Mouse (Mus musculus) intestine, postnatal 0 days (tissue): ENCODE measurements at regions not wholly inside any gene's neighbourhood (a gene's known extent, or its start where the extent isn't known, plus 50 kb on each side); places are given as distances from the start of the nearest gene placed in this dataset.

Experiments used
- ATAC-seq: fragments of 200-750 bp; cut with Nextera tagmentation; 2 replicates; pipeline ENCODE4 v1.8.0; 2017; ENCODE audit warnings: mild to moderate bottlenecking, moderate TSS enrichment, moderate library complexity
- H3K27ac ChIP-seq: fragments of 300-500 bp; sonication (generic); 2 replicates; pipeline ENCODE4 v1.5.1; 2014; ENCODE audit warnings: mild to moderate bottlenecking, low read depth, low read length, moderate library complexity
- H3K27me3 ChIP-seq: fragments of 300-500 bp; sonication (generic); replicated peaks from 2 replicates; pipeline ENCODE4 v1.6.1; 2014; ENCODE audit warnings: low read length, mixed read lengths; ENCODE audit not compliant: control insufficient read depth, insufficient read depth
- H3K36me3 ChIP-seq: fragments of 300-500 bp; sonication (generic); 2 replicates; pipeline ENCODE4 v1.6.1; 2014; ENCODE audit warnings: mild to moderate bottlenecking, moderate library complexity; ENCODE audit not compliant: control insufficient read depth, insufficient read depth
- H3K4me1 ChIP-seq: fragments of 300-500 bp; sonication (generic); replicated peaks from 2 replicates; pipeline ENCODE4 v1.6.1; 2014; ENCODE audit warnings: antibody characterized with exemption, low read length, mixed read lengths; ENCODE audit not compliant: control insufficient read depth, insufficient read depth
- H3K4me2 ChIP-seq: fragments of 300-500 bp; sonication (generic); replicated peaks from 2 replicates; pipeline ENCODE4 v1.6.1; 2014; ENCODE audit warnings: low read depth, mild to moderate bottlenecking, moderate library complexity
- H3K4me3 ChIP-seq: fragments of 300-500 bp; sonication (generic); 2 replicates; pipeline ENCODE4 v1.5.1; 2014; ENCODE audit warnings: low read depth, low read length
- H3K9ac ChIP-seq: fragments of 300-500 bp; sonication (generic); 2 replicates; pipeline ENCODE4 v1.6.1; 2014; ENCODE audit warnings: mild to moderate bottlenecking, low read depth, low read length
- H3K9me3 ChIP-seq: fragments of 300-500 bp; sonication (generic); 2 replicates; pipeline ENCODE4 v1.6.1; 2016; ENCODE audit warnings: mixed run types; ENCODE audit not compliant: control insufficient read depth
- CTCF ChIP-seq: sonication (generic); IDR thresholded peaks from 2 replicates; pipeline ENCODE4 v1.5.1; 2016; ENCODE audit warnings: low read depth, mild to moderate bottlenecking, control low read depth, antibody characterized with exemption, moderate library complexity
- WGBS: fragments of 180-500 bp; shearing (Covaris S2); extraction: QIAGEN DNeasy Blood & Tissue Kit; methylation state at CpG from one replicate; pipeline ENCODE4 v1.1.7; 2014; 5-methylcytosine and 5-hydroxymethylcytosine counted together

DNA sequence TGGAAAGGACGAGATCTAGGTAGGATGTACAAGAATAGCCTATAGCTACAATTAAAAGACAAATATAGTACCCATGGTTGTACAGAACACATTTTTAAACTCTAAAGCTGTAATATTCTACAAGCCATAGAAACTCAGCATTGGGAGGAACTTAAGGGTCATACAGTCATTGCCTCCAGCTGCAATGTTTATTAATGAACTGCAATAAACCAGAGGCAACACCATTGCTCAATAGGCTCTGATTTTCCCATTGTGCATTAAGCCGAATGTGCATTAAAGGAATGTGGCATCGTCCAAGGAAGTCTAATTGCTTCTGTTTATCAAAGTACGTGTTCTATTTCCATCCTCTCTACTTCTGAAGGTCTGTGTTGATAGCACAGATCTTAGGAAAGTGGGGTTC is 200.4 kb downstream of the Adamts15 start:
- H3K9ac ChIP-seq: no peak overlapping the region
- no peaks in the 10 kb centered on the region for H3K4me1 ChIP-seq
- no peak overlapping the region for H3K27ac ChIP-seq

DNA sequence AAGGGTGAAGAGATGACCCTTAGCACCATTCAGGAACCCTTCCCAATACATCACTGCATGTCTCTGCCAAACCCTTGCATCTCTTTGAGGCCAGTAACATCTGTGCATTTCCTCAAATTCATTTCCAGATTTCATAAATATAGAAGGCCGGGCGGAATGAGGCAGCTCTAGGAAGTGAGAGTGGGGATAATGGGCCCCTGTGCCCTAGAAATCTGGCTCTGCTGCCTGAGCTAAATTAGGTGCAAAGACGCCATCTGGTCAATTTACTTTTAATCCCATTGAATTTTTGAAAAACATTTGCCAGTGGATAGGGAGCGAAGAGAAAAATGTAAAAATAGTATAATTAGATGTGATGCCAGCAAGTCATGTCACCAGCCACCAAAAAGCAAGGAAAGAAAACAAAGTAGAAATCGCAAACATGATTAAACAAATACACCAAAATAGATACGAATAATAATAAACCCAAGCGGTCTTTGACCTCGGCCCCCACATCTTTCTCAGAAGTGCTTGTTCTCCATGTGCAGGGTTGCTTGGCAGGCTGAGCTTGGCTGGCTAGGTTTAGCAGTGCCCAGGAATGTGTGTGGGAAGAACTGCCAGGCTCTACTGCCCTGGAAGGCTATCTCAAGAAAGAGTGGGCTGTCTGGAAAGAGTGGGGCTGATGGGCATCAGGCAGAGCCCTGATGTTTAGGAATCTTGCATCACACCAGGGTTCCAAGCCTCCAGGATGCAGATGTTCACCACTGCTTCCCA is 205.7 kb downstream of the Adamts15 start:
- WGBS: 80% methylated on average over 8 of the region's 8 CpGs
- no peak overlapping the region for H3K27ac ChIP-seq
- no peak for TF ChIP-seq CTCF
- ATAC-seq: no peak
- no peak overlapping the region for H3K4me3 ChIP-seq
- no peaks in the 10 kb centered on the region for H3K9me3 ChIP-seq
- H3K36me3 ChIP-seq: no peaks in the 10 kb centered on the region
- H3K4me1 ChIP-seq: no peaks in the 10 kb centered on the region
- H3K9ac ChIP-seq: no peak overlapping the region
- no peaks in the 10 kb centered on the region for H3K27me3 ChIP-seq
- H3K4me2 ChIP-seq: no peak overlapping the region

More for the DNA sequence above, 200.4 kb downstream of the Adamts15 start:
- no peak overlapping the region for H3K4me3 ChIP-seq
- ATAC-seq: no peak
- no peaks in the 10 kb centered on the region for H3K27me3 ChIP-seq
- WGBS: 61% methylated on average over 4 of the region's 4 CpGs
- TF ChIP-seq CTCF: no peak
- no peaks in the 10 kb centered on the region for H3K36me3 ChIP-seq
- H3K9me3 ChIP-seq: no peaks in the 10 kb centered on the region
- no peak overlapping the region for H3K4me2 ChIP-seq

DNA sequence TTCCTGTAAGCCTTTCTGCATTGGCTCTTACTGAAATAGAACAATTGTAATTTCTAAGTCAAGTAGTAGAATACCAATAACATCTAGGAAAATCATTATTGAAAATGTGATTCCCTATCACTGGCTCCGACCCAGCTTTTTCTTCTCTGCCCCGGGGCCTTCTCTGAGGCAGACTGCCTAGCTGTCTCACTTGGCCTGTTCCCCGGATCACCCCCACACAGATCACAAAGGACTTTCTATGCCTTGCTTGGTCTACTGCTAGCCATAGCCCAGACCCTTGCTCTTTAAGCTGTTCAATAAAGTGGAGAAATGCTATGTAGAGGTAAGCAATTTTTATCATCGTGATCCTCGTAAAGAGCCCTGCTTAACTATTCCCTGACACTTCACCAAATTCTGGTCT is 212.1 kb downstream of the Adamts15 start:
- no peak for TF ChIP-seq CTCF
- ATAC-seq: no peak
- WGBS: 90% methylated on average over 5 of the region's 5 CpGs

DNA sequence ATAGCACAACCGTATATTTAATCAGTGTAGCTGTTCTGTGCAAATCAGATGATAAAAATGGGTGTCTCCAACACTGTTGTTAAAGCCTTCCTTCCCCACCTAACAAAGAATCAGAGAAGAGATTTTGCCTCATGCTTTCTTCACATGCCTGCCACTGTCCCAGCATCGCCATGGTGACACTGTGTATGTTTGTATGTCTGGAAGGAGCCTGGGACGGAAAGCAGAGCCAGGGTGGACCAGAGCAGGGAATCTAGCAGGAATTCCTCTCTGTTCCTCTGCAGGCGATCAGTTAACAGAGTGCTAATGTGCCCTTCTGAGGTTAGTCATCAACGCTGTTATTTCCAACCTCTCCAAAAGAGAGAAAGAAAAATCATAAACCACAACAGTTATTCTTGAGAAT is 222.4 kb downstream of the Adamts15 start:
- H3K9ac ChIP-seq: no peak overlapping the region
- no peaks in the 10 kb centered on the region for H3K9me3 ChIP-seq
- TF ChIP-seq CTCF: no peak
- ATAC-seq: no peak
- H3K4me3 ChIP-seq: no peak overlapping the region
- H3K27me3 ChIP-seq: no peaks in the 10 kb centered on the region
- H3K4me1 ChIP-seq: no peaks in the 10 kb centered on the region
- 44% methylated on average over 5 of the region's 5 CpGs for WGBS
- H3K4me2 ChIP-seq: no peak overlapping the region
- no peak overlapping the region for H3K27ac ChIP-seq
- H3K36me3 ChIP-seq: no peaks in the 10 kb centered on the region

More for the DNA sequence above, 212.1 kb downstream of the Adamts15 start:
- Histone ChIP-seq H3K36me3 (no peaks in the 10 kb centered on the region), H3K4me2 (no peak overlapping the region), H3K9me3 (no peaks in the 10 kb centered on the region), H3K27ac (no peak overlapping the region), H3K9ac (no peak overlapping the region), H3K4me3 (no peak overlapping the region), H3K4me1 (no peaks in the 10 kb centered on the region), H3K27me3 (no peaks in the 10 kb centered on the region)

DNA sequence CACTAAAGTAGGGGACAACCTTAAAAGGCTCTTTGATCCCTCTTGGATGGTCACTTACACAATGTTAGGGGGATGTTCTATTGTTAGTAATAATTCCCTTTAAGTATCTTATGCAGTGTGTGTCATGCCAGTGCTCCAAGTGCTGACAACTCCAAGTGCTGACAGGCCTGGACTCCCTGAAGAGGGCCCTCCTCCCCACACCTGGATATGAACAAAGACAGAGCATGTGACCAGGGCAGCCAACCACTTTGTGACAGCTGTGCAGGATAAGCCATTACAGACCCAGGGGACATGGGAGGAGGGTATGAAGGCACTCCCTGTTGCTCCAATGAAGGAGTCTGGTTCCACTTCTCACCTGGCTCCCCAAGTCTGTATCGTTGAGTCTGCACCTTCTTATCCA is 224.7 kb downstream of the Adamts15 start:
- ATAC-seq: no peak
- WGBS: 64% methylated on average over 1 of the region's 1 CpGs
- Histone ChIP-seq H3K4me3 (no peak overlapping the region), H3K27ac (no peak overlapping the region), H3K4me1 (no peaks in the 10 kb centered on the region), H3K4me2 (no peak overlapping the region), H3K27me3 (no peaks in the 10 kb centered on the region), H3K9me3 (no peaks in the 10 kb centered on the region), H3K36me3 (no peaks in the 10 kb centered on the region), H3K9ac (no peak overlapping the region)
- no peak for TF ChIP-seq CTCF

DNA sequence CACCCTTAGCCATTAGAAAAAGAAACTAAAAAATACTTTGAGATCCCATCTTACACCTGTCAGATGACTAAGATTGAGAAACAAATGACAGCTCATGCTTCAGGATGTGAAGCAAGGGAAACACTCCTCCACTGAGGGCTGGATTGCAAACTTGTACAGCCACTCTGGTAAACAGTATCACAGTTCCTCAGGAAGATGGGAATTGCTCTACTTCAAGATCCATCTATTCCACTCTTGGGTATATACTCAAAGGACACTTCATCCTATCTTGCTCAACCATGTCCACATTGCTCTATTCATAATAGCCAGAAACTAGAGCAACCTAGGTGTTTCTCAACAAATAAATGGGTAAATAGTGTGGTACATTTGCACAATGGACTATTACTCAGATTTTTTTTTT is 241.2 kb downstream of the Snx19 start:
- TF ChIP-seq CTCF: no peak
- ATAC-seq: no peak
- H3K9ac ChIP-seq: no peak overlapping the region

More for the DNA sequence above, 241.2 kb downstream of the Snx19 start:
- no peaks in the 10 kb centered on the region for H3K9me3 ChIP-seq
- no peak overlapping the region for H3K27ac ChIP-seq
- no peaks in the 10 kb centered on the region for H3K27me3 ChIP-seq
- H3K4me2 ChIP-seq: no peak overlapping the region
- H3K36me3 ChIP-seq: no peaks in the 10 kb centered on the region
- H3K4me3 ChIP-seq: no peak overlapping the region
- no peaks in the 10 kb centered on the region for H3K4me1 ChIP-seq
